Mouse (Mus musculus) urinary bladder, adult 18-20 months (tissue): ENCODE results near the gene Fkbp14.

Experiments
- DNase-seq, 2 experiments: peaks; one replicate each; pipeline ENCODE4 v3.0.0; 2022; ENCODE audit warnings: low spot score in 2 of 2, mixed read lengths in 2 of 2

Fkbp14 gene

GRCm38 (mm10) chr6:54548314-54549019 lies 48.6 kb downstream of the Fkbp14 start:
- DNase-seq: no peak

GRCm38 (mm10) chr6:54543646-54544045 lies 53.5 kb downstream of the Fkbp14 start:
- no peak for DNase-seq

GRCm38 (mm10) chr6:54542836-54543235 lies 54.3 kb downstream of the Fkbp14 start:
- DNase-seq: no peak

GRCm38 (mm10) chr6:54540252-54540887 lies 56.7 kb downstream of the Fkbp14 start:
- DNase-seq: no peak

- no peak for DNase-seq
Measured at GRCm38 (mm10) chr6:54539396-54539795, 57.7 kb downstream of the Fkbp14 start.

- DNase-seq: no peak
Measured at GRCm38 (mm10) chr6:54538773-54539173, 58.3 kb downstream of the Fkbp14 start.

- DNase-seq: no peak
Measured at GRCm38 (mm10) chr6:54537053-54537452, 60.1 kb downstream of the Fkbp14 start.

- no peak for DNase-seq
Measured at GRCm38 (mm10) chr6:54535485-54535884, 61.6 kb downstream of the Fkbp14 start.

- DNase-seq: no peak
Measured at GRCm38 (mm10) chr6:54531048-54531481, 66.0 kb downstream of the Fkbp14 start.

- DNase-seq: no peak
Measured at GRCm38 (mm10) chr6:54530182-54530581, 66.9 kb downstream of the Fkbp14 start.

- DNase-seq: no peak
Measured at GRCm38 (mm10) chr6:54528666-54529065, 68.4 kb downstream of the Fkbp14 start.
